Mouse (Mus musculus): ENCODE measurements around the gene Theg.

- TF ChIP-seq CTCF (IDR thresholded peaks at IDR 0.05; ENCODE audit: extremely low read depth, insufficient read depth, insufficient read length, insufficient replicate concordance) (no peak), POLR2A (IDR thresholded peaks at IDR 0.05; ENCODE audit: low read depth, low read length) (no peak)
These were observed 38.3 kb upstream of the Theg start for GRCm38 (mm10) chr10:79625398-79625797.

Measured in spleen, adult 2 months (tissue).